Mouse (Mus musculus) cortical plate, adult 2 months (tissue): ENCODE data around the gene Hmgcll1. TPM values are rescaled to one million over a fixed set of nuclear protein-coding genes. Genes with fewer than 3 reads are reported as not detected.

Experiments used
- H3K27ac ChIP-seq: fragments of 200-500 bp; 2 replicates; pipeline ENCODE4 v1.5.1; 2012; ENCODE audit warnings: low read length, control low read depth, inconsistent platforms; ENCODE audit not compliant: insufficient read depth
- H3K4me1 ChIP-seq: fragments of 200-500 bp; 2 replicates; pipeline ENCODE4 v1.6.1; 2011; ENCODE audit warnings: low read length; ENCODE audit not compliant: control insufficient read depth, insufficient read depth
- H3K4me3 ChIP-seq: fragments of 200-500 bp; 2 replicates; pipeline ENCODE4 v1.5.1; 2011; ENCODE audit warnings: mild to moderate bottlenecking, low read length, control low read depth; ENCODE audit not compliant: insufficient read depth
- CTCF ChIP-seq: fragments of 200-500 bp; IDR thresholded peaks from 2 replicates; pipeline ENCODE4 v1.5.1; 2011; ENCODE audit warnings: mild to moderate bottlenecking, control low read depth, low read length; ENCODE audit not compliant: insufficient read depth; ENCODE audit errors: extremely low read depth
- POLR2A ChIP-seq: fragments of 200-500 bp; IDR thresholded peaks from 2 replicates; pipeline ENCODE4 v1.6.1; 2011; ENCODE audit warnings: mild to moderate bottlenecking, low read length, control low read depth; ENCODE audit not compliant: insufficient read depth; ENCODE audit errors: extremely low read depth
- polyA plus RNA-seq: library from polyadenylated mRNA; depleted of rRNA; stranded (reverse); fragments of >200 nt; gene quantifications from 2 replicates; pipeline ENCODE4 v1.2.3, GENCODE M21; 2012; rRNA removed

The Hmgcll1 gene
- polyA plus RNA-seq, 1 experiment: 13.5 TPM

- H3K27ac ChIP-seq: no peak overlapping the region
- H3K4me1 ChIP-seq: no peaks in the 10 kb centered on the region; the same call in 1 of the 2 replicates
- no peak overlapping the region for H3K4me3 ChIP-seq
- TF ChIP-seq POLR2A (no peak), CTCF (no peak)
These were observed 123.9 kb downstream of the Hmgcll1 start for GRCm38 (mm10) chr9:76138378-76139109.

- Histone ChIP-seq H3K4me1 (no peaks in the 10 kb centered on the region), H3K4me3 (no peak overlapping the region), H3K27ac (no peak overlapping the region)
- TF ChIP-seq POLR2A (no peak), CTCF (no peak)
These were observed 130.9 kb downstream of the Hmgcll1 start for GRCm38 (mm10) chr9:76145593-76145992.

- TF ChIP-seq CTCF (no peak), POLR2A (no peak)
- Histone ChIP-seq H3K4me3 (no peak overlapping the region), H3K4me1 (no peaks in the 10 kb centered on the region), H3K27ac (no peak overlapping the region)
These were observed 147.8 kb downstream of the Hmgcll1 start for GRCm38 (mm10) chr9:76162446-76162845.

- H3K4me3 ChIP-seq: no peak overlapping the region
- no peaks in the 10 kb centered on the region for H3K4me1 ChIP-seq
- TF ChIP-seq POLR2A: no peak
- peak; percentile 32; the same call in 1 of the 2 replicates for TF ChIP-seq CTCF
- H3K27ac ChIP-seq: no peak overlapping the region
These were observed 153.7 kb downstream of the Hmgcll1 start for GRCm38 (mm10) chr9:76168355-76168754.

GRCm38 (mm10) chr9:76172686-76173295, 158.1 kb downstream of the Hmgcll1 start:
- no peak for TF ChIP-seq CTCF
- no peak for TF ChIP-seq POLR2A
- no peak overlapping the region for H3K4me3 ChIP-seq
- H3K27ac ChIP-seq: no peak overlapping the region
- no peaks in the 10 kb centered on the region for H3K4me1 ChIP-seq

- Histone ChIP-seq H3K4me1 (no peaks in the 10 kb centered on the region), H3K27ac (no peak overlapping the region), H3K4me3 (no peak overlapping the region)
- TF ChIP-seq POLR2A (no peak), CTCF (no peak)
These were observed 164.6 kb downstream of the Hmgcll1 start for GRCm38 (mm10) chr9:76179221-76179620.

Other genes with a start within 250 kb of the Hmgcll1 start
- gene Bmp5, start 239.5 kb upstream of the Hmgcll1 start, polyA plus RNA-seq: 0.95 and 1.4 TPM in 2 replicates
- gene Gfral, start 198.8 kb downstream of the Hmgcll1 start, polyA plus RNA-seq: not detected in 2 replicates